Mouse (Mus musculus): ENCODE data around the gene Nup98.

Gene Nup98

DNA sequence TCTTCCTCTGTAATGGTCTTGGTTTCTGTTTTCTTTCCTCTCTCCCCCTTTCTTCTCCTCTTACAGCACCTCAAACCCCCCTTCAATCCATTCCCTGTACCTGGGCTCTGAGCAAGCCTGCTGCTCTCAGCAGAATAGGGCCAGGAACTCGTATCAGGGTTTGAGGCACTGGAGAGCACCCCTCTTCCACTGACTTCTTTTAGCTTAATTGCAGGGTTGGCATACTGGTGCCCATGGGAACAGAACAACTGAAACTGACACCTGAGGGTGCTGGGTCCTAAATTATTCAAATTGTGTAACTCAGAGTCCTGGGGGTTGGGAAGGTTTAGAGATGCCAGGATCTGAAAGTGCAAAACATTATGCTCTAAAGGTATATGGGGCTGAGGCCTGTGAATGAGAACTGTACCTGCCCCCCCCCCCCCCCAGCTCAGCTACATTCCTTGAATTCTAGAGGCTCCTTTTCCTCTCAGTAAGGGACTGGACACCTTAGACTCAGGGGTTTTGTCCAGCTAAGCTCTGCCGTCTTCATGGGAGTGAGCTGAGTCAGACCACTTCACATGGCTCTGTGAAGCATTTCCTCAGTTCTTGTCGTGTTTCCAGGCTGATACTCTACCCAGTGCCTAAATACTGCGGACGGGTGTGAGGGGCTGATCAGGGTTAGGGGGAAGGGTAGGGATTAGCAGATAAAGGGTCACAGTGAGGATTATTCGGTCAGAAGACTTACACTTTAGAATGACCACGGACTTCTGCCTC lies 93.2 kb downstream of the Nup98 start, which contains the start of gene Chrna10:
Gene Chrna10 (minus strand): TSS at position 250 of the 753 bp plus-strand sequence.
- no peak for DNase-seq

DNA sequence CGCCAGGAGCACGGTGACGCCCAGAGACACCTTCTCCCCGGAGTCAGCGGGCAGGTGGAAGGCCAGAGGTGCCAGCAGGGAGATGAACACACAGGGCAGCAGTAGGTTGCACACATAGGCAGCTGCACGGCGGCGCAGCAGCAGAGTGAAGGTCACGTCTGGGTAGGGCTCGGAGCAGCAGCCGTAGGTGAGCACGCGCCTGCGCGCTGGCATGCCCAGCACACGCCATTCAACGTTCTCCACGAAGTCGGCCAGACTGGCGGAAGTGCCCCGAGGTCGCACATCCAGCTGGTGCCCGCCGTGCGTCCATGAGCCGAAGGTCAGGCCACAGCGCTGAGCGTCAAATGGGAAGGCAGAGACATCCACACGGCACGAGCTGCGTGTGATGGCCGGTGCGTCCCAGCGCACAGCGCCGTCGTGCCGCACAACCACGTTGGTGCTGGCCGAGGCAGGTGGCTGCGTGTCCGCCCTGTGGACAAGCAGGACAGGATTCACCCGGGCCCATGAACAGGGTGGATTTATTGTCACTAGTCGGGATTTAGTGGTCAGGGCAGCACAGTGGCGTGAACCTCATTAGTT lies 96.7 kb downstream of the Nup98 start:
- no peak for DNase-seq

DNA sequence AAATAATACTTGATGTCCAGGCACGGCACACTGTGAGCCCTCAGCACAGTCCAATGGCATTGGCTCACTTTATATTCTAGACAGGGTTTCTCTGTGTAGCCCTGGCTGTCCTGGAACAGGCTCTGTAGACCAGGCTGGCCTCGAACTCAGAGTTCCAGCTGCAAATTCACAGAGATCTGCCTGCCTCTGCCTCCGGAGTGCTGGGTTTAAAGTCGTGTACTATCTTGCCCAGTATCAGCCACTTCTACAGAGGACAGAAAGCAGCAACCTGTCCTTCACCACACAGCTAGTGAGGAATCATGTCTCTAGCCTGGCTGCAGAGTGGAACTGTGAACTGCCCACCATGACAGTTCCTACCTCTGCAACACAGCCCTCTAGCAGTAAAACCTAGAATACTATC lies 100.2 kb downstream of the Nup98 start:
- DNase-seq: no peak

DNA sequence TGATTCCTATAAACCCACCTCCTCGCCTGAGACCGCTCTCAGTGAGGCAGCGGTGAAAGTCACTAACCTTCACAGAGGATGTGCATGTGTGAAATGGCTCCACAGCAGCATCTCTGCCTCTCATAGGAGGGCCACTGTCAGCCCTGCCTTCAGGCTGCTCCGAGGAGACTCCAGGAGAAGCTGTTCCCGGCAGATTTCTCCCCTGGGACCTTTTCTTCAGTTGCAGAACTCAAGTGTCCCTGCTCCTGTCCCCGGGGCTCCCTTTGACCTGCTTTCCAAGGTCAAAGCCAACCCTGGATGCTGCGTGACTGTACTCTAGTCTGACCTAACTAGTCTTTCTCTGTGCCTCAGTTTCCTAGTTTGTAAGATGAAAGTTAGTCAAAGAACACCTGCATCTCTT lies 100.8 kb downstream of the Nup98 start, which contains the start of gene Art5:
Gene Art5 (minus strand): TSS at position 319 of the 400 bp plus-strand sequence.
- no peak for DNase-seq

DNA sequence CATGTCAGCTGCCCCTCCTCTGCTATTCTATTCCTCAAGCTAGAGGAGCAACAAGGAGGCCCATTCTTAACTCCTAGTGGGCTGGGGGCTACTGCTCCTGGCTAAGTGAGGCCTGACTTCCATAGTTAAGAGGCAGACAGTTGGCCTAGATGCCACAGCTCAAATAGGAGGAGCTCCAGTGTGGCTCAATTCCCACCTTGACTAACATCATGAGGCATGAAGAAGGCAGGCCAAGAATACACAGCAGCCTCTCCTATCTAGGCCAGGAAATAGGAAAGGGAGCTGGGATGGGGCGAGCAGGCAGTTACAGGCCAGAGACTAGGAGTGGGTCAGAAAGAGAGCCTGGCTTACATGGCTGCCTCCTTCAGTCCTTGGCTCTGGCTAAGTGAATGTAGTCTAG lies 101.8 kb downstream of the Nup98 start:
- no peak for DNase-seq

DNA sequence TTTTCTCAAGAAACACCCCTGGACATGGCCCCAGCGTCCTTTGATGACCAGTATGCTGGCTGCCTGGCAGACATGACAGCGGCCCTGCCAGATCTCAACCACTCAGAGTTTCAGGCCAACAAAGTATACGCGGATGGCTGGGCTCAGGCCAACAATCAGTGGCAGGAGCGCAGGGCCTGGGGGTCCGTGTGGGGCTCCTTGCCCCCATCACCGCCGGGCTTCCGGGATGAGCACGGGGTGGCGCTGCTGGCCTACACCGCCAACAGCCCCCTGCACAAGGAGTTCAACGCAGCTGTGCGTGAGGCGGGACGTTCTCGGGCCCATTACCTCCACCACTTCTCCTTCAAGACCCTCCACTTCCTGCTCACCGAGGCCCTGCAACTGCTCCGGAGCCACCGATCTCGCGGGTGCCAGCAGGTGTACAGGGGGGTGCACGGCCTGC lies 103.3 kb downstream of the Nup98 start:
- DNase-seq: no peak

DNA sequence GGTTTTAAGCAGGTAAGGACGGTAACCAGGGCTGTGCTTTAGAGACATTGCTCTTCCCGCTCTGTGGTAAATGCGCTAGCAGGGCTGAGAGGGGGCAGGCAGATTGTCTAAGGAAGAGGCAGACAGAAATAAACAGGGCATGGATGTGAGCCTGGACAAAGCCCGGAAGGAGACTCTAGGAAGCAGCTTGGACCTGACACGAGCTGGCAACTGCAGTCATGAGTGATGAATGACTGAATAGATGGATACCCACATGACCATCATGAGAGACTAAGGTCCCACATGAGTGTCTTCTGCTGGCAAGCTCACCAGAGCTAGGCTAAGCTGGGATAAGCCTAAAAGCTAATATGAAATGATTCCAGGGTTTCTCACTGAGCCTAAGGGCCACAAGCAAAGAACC lies 105.8 kb downstream of the Nup98 start:
- DNase-seq: peak; percentile 11

DNA sequence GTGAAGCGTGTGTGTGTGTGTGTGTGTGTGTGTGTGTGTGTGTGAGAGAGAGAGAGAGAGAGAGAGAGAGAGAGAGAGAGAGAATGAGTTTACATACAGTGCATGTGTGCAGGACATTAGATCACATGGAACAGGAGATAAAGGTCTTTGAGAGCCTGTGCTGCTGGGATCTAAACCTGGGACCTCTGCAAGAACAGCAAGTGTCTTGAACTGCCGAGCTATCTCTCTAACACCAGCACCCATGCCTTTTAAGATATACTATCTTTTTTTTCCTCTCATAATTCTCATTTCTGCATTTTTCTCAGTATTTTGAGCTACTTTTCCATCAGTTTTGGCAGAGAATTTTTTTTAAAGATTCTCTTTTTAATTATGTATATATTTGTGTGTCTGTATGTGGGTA lies 106.4 kb downstream of the Nup98 start:
- no peak for DNase-seq

DNA sequence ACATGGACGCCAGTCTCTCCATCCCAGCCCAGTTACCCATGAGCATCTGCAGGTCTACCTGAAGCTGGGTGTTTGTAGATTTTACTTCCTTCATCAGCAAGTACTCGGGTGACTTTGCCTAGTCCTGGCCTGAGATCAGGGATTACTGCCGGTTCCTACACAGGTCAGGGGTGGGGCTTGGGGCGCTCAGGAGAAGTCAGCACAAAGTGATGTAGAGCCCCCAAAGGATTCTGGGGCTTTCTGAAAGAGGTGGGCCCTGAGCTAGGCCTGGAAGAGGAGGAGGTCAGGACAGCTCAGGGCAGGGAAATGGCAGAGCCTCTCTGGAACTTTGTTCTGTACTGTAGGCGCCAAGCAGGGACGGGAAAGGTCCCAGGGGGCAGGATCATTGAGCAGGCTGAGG lies 107.3 kb downstream of the Nup98 start:
- DNase-seq: peak; percentile 21

DNA sequence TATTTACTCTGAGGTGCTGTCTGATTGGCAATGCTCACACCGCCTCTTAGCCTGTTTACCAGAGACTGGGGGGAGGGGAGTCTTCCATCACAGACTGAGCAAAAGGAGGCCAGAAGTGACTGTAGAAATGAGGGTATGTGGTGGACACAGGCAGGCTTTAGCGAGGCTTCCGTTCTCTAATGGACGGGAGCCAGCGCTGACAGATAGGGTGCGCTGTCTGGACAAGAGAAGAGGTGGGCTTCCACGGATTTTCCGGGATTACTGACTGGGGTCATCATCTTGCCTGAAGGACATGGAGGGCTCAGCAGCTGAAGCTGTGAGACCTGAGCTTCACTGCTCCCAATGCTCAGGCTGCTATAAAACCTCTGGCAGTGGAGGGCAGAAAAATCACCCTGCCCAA lies 107.7 kb downstream of the Nup98 start:
- no peak for DNase-seq

DNA sequence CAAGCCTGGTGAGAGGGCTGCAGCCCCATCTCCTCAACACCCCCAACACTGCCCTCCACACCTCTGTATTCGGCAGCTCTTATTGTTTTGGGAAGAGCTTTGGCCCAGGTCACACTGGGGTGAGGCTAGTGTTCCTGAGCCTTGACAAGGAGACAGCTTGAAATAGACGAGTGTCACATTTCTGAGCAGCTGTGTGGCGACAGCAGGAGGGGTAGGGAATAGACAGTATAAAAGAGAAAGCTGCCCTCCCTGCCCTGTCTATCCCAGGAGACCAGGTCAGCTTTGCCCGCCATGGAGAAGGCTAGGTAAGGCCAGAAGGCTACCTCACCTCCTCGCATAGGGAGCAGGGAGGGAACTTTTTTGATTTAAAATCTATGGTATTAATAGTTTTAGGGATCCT lies 108.5 kb downstream of the Nup98 start, which contains the start of gene Art1:
Gene Art1 (plus strand): TSS at position 257 of the 400 bp plus-strand sequence.
- DNase-seq: no peak

DNA sequence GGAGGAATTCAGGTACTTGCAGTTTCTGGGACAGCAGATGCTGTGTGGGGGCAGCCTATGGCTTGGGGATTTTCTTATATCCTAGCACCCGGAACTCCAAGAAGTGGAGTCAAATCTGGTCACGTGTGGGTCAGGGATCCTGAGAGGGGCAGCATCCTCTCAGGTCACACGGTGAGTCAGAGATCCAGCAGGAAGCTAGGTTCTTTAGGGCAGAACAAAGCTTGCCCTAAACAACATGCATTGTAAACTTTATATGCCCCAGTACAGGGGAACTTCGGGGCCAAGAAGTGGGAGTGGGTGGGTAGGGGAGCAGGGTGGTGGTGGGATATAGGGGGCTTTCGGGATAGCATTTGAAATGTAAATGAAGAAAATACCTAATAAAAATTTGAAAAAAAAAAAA lies 109.1 kb downstream of the Nup98 start:
- DNase-seq: no peak

DNA sequence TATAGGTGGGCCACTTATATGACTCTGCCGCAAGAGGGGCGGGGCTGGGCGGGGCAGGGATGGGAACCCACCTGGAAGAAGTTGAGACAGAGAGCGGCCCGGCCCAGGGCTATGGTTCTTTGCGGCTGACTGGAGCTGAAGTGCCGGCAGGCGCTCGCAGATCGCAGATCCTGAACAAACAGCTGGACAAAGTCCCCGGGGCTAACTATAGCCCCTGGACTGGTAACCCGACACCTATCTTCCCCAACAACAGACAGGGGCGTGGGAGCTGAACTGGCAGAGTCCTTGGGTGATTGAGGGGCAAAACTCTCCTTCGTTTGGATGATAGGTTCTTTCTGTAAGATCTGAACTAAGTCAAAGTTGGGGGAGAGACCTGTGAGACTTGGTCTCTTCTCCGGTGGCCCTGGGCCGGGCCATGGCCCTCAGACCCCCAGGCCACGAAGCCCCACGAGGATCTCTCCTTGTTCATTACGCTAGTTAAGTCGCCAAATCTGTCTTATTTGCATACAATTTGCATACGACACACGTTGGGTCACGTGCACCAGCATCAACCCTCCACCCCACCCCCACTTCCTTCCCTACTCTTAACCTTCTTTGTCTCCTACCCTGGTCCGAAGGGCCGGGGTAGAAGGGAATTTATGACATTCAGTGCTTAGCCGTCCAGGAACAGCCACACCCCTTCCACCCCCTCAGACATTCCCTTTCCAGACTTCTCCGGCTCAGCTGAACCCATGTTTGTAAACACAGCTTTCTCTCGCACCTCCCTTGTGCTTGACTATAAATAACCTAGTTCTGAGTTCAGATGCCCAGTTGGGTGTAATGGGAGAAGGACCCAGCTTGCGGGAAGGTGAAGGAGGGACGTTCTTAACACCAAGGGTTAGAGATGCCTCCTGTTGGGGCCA lies 110.0 kb downstream of the Nup98 start:
- DNase-seq: peak; percentile 28

DNA sequence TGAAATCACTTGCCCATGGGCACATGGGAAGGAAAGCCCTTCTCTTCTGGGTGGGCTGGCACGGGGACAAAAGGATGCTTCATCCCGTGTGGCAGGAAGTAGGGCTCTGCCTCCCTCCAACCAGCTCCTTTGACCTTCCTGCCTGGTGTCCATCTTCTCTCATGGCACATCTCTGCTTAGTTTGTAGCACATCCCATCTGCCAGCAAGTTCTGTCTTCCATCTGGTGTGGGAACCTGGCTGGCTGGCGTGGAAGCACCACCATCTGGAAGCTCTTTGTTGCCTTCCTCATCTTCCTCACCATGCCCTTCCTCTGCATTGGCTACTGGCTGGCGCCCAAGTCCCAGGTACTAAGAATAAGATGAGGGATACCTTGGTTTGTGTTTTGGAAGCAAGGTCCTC lies 122.6 kb downstream of the Nup98 start:
- no peak for DNase-seq

DNA sequence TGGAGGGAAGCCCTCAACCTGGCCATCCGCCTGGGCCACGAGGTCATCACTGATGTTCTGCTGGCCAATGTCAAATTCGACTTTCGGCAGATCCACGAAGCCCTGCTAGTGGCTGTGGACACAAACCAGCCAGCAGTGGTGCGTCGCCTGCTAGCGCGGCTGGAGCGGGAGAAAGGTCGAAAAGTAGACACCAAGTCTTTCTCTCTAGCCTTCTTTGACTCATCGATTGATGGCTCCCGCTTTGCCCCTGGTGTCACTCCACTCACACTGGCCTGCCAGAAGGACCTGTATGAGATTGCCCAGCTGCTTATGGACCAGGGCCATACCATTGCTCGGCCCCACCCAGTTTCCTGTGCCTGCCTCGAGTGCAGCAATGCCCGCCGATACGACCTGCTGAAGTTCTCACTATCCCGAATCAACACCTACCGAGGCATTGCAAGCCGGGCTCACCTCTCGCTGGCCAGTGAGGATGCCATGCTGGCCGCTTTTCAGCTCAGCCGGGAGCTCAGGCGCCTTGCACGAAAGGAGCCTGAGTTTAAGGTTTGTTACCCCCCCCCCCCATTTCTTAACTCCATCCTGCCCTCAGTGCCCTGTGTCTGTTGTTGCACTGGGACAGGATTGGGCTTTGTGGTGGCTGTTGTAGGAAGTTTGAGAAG lies 125.8 kb downstream of the Nup98 start:
- no peak for DNase-seq

DNA sequence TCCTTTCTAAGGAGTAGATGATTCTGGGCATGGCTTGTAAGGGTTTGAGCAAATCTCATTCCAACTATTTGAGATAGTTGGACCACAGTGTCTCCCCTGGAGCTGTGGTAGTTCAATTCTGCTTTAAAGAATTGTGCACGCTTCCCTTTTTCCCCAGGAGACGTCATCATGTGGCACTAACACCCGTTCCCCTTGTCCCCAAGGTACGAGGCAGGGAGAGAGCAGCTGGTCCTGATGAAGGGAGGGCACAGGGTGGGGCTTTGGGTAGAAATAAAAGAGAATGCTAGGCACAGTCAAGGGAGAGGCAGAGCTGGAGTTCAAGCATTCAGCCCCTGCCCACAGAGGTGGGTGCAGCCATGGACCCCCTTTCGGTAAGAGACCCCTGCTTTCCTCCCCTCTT lies 127.2 kb downstream of the Nup98 start, which contains the start of gene Trpc2:
Gene Trpc2 (plus strand): TSS at position 301 of the 400 bp plus-strand sequence.
- no peak for DNase-seq

DNA sequence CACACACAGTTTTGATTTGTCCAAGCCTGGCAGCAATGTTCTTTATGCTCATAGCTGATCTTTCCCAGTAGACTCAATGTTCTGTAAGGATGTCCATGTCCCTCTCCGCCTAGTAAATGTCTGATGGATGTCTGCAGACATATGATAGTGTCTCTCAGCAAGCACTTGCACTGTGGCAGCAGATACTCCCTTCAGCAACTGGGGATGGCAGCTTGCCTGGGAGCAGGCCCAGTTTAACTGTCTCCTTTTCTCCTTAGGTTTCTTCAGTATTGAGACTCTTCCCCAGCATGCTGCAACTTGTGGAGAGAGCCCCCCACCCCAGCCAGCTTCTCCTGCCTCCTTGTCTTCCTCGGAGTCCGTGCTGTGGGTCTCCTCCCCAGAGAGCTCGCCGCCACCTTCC lies 128.2 kb downstream of the Nup98 start:
- DNase-seq: no peak

DNA sequence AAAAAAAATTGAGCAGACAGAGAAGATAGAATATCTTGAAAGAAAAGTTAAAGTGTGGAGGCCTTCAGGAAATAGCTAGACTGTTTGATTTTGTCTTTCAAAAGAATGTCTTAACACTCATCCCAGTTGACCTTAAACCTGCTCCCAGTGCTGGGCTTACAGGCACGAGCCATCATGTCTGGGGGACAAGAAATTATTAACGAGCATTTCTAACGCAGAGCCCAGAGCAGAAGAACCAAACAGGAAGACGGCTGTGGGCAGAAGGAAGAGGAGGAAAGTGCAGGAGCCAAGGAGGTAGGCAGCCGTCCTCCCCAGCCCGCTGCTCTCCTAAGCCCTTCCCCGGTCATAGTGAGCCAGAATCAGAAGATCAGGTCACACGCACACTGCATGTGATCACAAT lies 129.7 kb downstream of the Nup98 start:
- peak; percentile 54 for DNase-seq

DNA sequence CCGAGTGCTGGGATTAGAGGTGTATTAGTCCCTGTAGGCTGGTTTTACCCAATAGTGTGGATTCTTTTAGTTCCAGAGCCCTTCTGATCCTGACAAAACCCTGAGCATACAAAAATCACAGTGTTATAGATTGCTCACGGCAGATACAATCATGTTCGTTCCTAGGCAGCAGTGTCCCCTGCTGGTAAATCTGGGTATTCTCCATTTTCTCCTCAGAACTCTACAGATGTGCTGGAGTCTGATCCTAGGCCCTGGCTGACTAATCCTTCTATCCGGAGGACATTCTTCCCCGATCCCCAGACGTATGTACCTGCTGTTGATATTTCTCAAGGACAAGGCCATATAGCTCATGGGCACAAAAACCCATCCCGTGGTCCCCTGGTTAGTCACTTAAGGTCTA lies 131.5 kb downstream of the Nup98 start:
- peak; percentile 43 for DNase-seq

DNA sequence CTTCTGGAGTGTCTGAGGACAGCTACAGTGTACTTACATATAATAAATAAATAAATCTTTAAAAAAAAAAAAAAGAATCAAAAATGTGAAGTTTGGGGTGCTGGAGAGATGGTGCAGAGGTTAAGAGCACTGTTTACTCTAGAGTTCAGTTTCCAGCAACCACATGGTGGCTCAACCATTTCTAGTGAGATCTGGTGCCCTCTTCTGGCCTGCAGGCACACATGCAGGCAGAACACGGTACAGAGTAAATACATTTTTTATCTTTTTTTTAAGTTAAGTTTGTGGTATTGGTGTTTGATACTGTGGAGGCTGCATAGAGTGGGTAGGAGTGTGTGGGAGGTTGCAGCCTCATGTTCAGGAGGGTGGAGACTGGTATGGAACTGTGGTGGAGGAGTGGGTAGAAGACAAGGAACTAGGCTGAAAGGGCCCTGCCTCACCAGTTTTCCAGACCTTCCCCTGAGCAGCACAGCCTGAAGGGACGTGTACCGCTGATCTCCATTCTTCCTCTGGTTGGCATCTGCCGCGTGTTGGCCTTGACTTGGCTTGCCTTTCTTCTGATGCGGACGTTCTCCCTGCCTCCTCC lies 133.2 kb downstream of the Nup98 start:
- peak; percentile 26 for DNase-seq

All from kidney, adult 9 months (tissue).